ENCODE assay signal across 25 mouse cellular contexts in genomic region chr6:134292404-134292803, GRCm38 (mm10).
"Had no signal": no experiment of that assay in that cellular context is flagged by ENCODE, and none has a peak within 500 bp of the region (broad histone marks: within the 10 kb centered on the region; RNA-seq: fewer than 3 reads in every experiment).

No protein-coding gene starts in this region.

- H3K4me3 ChIP-seq: gastrocnemius, adult 2 months; heart, embryonic 10.5 days; heart, embryonic 13.5 days; heart, embryonic 15.5 days; hindbrain, embryonic 13.5 days; hindbrain, embryonic 15.5 days; kidney, embryonic 15.5 days; layer of hippocampus, adult 2 months; limb, embryonic 13.5 days; limb, embryonic 15.5 days had no signal

- H3K4me1 ChIP-seq: hindbrain, embryonic 15.5 days; kidney, embryonic 15.5 days had no signal

- H3K9me3 ChIP-seq: heart, embryonic 10.5 days; heart, embryonic 13.5 days; heart, embryonic 15.5 days; hindbrain, embryonic 13.5 days; hindbrain, embryonic 15.5 days; kidney, embryonic 15.5 days; limb, embryonic 13.5 days; limb, embryonic 15.5 days had no signal

- ATAC-seq: forebrain, embryonic 16.5 days; hindbrain, postnatal 0 days had no signal

- DNase-seq: gastrocnemius, adult 2 months; gastrocnemius, postnatal 10 days; gastrocnemius, postnatal 25 days; heart, adult 18-20 months; heart, postnatal 14 days; heart, postnatal 36 days; kidney, adult 11 months; kidney, adult 2 months; kidney, adult 9 months; kidney, postnatal 14 days; kidney, postnatal 36 days; layer of hippocampus, postnatal 36 days; left cerebral cortex, postnatal 4 days had no signal

- H3K27ac ChIP-seq: gastrocnemius, adult 2 months; heart, embryonic 10.5 days; heart, embryonic 13.5 days; heart, embryonic 15.5 days; hindbrain, embryonic 13.5 days; hindbrain, embryonic 15.5 days; hindbrain, postnatal 0 days; kidney, embryonic 15.5 days; kidney, postnatal 0 days; layer of hippocampus, adult 2 months; limb, embryonic 13.5 days; limb, embryonic 15.5 days had no signal

- H3K36me3 ChIP-seq: heart, embryonic 10.5 days; heart, embryonic 13.5 days; heart, embryonic 15.5 days; hindbrain, embryonic 13.5 days; hindbrain, embryonic 15.5 days; kidney, embryonic 15.5 days; limb, embryonic 13.5 days; limb, embryonic 15.5 days had no signal

- H3K27me3 ChIP-seq: heart, embryonic 13.5 days; heart, embryonic 15.5 days; hindbrain, embryonic 13.5 days; hindbrain, embryonic 15.5 days; kidney, embryonic 15.5 days; limb, embryonic 13.5 days; limb, embryonic 15.5 days had no signal

- H3K9ac ChIP-seq: heart, embryonic 13.5 days; heart, embryonic 15.5 days; hindbrain, embryonic 13.5 days; hindbrain, embryonic 15.5 days; kidney, embryonic 15.5 days; limb, embryonic 13.5 days; limb, embryonic 15.5 days had no signal

- H3K4me2 ChIP-seq: heart, embryonic 13.5 days; heart, embryonic 15.5 days; hindbrain, embryonic 13.5 days; hindbrain, embryonic 15.5 days; kidney, embryonic 15.5 days; limb, embryonic 13.5 days; limb, embryonic 15.5 days had no signal
